Mouse (Mus musculus): ENCODE measurements around the gene Ifi27l2b. TPM values are rescaled to one million over a fixed set of nuclear protein-coding genes. Genes with fewer than 3 reads are reported as not detected.
A peak's percentile ranks its signal among the peaks of the same experiment; 100 is the strongest.

Gene Ifi27l2b
- total RNA-seq, 2 experiments from 2014 or later = not detected

GRCm38 (mm10) chr12:103443524-103443923, 13.5 kb downstream of the Ifi27l2b start, which contains the start of gene Ifi27l2a:
Gene Ifi27l2a (minus strand): TSS chr12:103443680.
- peak in 1 of 2 experiments; percentile 1 for DNase-seq (ENCODE audit: low spot score in 2 of 2)

DNA sequence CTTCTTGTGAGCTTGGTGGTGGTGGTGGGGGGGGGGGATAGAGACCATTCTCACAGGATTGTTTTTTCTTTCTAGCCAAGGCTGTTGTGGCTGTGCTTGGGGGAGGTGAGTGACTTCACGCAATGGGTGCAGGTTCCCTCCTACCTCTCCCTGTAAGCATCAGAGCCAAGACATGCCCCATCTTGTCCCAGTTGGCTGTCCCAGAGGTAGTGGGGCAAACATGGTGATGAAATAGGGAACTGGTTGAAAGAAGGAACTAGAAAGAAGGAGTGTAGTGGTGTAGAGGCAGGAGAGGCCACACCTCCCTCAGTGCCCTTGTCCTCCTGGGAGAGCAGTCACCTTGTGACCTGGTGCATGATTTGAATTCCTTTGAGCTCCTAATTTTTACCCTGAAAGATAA, 19.4 kb downstream of the Ifi27l2b start:
- DNase-seq (ENCODE audit: low spot score in 2 of 2) = peak in 1 of 2 experiments; percentile 1

- DNase-seq (ENCODE audit: low spot score in 2 of 2) = no peak
Measured at GRCm38 (mm10) chr12:103434861-103435260, 22.2 kb downstream of the Ifi27l2b start.

DNA sequence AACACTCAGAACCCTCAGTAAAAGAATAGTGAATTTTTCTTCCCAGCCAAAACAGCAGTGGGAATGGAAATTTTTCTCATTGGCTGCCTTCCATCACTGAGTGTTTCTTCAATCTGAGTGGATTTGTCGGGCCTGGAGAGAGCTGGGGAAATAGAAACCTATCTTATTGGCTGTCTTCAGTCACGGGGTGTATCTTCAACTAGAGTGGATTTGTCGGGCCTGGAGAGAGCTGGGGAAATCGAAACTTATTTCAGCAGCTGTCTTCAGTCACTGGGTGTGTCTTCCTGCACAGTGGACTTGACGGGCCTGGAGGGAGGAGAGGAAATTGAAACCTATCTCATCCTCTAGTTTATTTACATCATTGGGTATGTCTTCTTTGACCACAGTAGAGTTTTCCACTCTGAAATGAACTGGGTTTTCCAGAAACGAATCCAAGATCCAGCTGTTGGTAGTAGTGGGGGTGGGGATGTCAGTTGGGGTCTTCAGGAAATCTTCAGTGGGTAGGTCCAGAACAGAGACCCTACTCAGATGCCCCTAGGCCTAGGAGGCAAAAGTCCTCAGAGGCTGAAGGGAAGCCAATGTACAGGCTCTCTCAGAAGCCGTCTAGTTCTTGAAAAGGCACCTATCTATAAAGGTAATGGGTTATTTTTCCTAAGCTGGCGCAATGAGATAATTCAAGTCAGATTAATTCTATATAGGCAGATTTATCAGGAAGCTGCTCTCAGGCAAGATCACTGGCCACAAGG, 22.9 kb downstream of the Ifi27l2b start, which contains the start of gene Ifi27:
Ifi27 (plus strand) TSS at position 226 of the 746 bp plus-strand sequence.
- DNase-seq (ENCODE audit: low spot score in 2 of 2) = peak; percentile 66 to 69

- peak in 1 of 2 experiments; percentile 24 for DNase-seq (ENCODE audit: low spot score in 2 of 2)
Measured at GRCm38 (mm10) chr12:103433430-103433829, 23.6 kb downstream of the Ifi27l2b start.

DNA sequence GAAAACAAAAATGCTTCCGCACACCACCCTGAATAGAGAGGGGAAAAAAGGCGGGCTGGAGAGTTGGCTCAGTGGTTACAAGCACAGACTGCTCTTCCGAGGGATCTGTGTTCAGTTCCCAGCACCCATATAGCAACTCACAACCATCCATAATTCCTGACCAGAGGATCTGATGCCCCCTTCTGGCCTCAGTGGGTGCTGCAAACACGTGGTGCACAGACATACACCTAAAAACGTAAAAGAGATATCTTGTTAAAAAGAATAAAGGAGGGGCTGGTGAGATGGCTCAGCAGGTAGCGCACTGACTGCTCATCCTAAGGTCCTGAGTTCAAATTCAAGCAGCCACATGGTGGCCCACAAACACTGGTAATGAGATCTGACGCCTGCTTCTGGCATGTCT, 30.3 kb downstream of the Ifi27l2b start:
- DNase-seq (ENCODE audit: low spot score in 2 of 2) = no peak

- DNase-seq (ENCODE audit: low spot score in 2 of 2) = peak; percentile 89 to 92
Measured at GRCm38 (mm10) chr12:103425729-103426470, 31.1 kb downstream of the Ifi27l2b start, which contains the start of gene Ddx24. Gene Ddx24 (minus strand): TSS chr12:103425830.

DNA sequence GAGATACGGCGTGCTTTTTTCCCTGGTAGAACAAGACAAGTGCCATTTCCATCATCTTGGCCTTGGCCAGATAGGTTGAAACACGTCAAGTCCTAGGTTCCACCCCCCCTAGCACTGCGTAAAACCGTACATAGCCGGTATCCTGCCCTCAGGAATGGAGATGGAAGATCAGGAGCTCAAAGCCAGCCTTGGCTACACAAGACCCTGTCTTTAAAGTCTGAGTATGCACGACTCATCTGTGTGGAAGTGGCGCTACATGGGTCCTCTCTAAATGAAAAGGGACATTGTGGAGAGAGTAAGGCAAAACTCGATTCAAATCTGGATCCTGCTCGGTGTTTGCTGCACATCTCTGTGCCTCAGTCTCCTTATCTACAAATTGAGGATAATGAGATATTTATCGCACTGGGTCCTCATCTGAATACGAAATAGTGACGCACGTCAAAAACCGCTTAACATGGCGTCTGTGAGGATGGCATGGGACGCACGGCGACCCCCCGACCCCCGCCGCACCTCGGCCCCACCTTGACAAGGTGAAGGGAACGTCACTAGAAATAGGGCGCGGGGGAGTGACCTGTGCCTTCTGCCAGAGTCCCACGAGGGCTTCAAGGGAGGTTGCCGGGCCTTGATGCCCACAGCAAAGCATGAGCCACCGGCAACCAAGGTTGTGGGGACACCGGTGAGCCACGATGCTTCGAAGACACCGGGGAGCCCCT, 31.9 kb downstream of the Ifi27l2b start:
- no peak for DNase-seq (ENCODE audit: low spot score in 2 of 2)

DNA sequence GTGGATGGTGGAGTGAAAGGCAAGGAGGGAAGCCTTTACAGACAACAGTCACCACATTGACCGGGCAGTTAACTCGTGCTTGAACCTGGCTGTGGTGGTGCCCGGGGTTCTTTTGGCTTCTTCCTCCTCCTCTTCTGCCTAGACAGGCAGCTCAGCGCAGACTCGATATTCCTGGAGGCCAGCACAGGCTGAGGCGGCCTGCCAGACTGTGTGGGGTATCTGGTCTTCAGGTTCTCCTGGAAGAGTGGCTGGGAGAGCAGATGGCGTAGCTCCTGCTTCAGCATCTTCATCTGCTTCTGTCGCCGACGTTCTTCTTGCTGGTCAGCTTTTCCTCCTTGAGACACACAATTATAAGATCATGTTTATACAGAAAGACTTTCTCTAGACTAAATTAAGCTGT, 48.9 kb downstream of the Ifi27l2b start:
- no peak for DNase-seq (ENCODE audit: low spot score in 2 of 2)

GRCm38 (mm10) chr12:103407720-103408119, 49.3 kb downstream of the Ifi27l2b start, which contains the start of gene 9330161L09Rik:
Gene 9330161L09Rik (minus strand): TSS chr12:103407820.
- no peak for DNase-seq (ENCODE audit: low spot score in 2 of 2)

- no peak for DNase-seq (ENCODE audit: low spot score in 2 of 2)
Measured at GRCm38 (mm10) chr12:103404131-103404530, 52.9 kb downstream of the Ifi27l2b start.

Other genes with a start within 250 kb of the Ifi27l2b start
- gene Prima1, start 215.1 kb downstream of the Ifi27l2b start, total RNA-seq (2021) = 1 to 10 TPM in 1 of 2 experiments, under 1 TPM in 1; 0.80 to 1.2 TPM
- not detected for gene Fam181a, start 146.2 kb downstream of the Ifi27l2b start, total RNA-seq (2021)
- 1 to 10 TPM in 1 of 2 experiments, under 1 TPM in 1; 0.66 to 1.4 TPM for gene Asb2, start 101.2 kb downstream of the Ifi27l2b start, total RNA-seq (2021)
- 1 to 10 TPM; 2.5 to 3.3 TPM for gene Otub2, start 68.5 kb downstream of the Ifi27l2b start, total RNA-seq (2021)
- gene 9330161L09Rik, start 49.4 kb downstream of the Ifi27l2b start, total RNA-seq (2021) = 1 to 10 TPM; 1.7 to 2.1 TPM
- gene Ddx24, start 31.4 kb downstream of the Ifi27l2b start, total RNA-seq (2021) = 100 to 1,000 TPM; 127 to 134 TPM
- 1,000 to 10,000 TPM; 1,097 to 1,809 TPM for gene Ifi27, start 23.0 kb downstream of the Ifi27l2b start, total RNA-seq (2021)
- gene Ifi27l2a, start 13.5 kb downstream of the Ifi27l2b start, total RNA-seq (2021) = 1,000 to 10,000 TPM in 1 of 2 experiments, 100 to 1,000 TPM in 1; 365 to 1,033 TPM
- gene Ppp4r4, start 75.1 kb upstream of the Ifi27l2b start, total RNA-seq (2021) = 1 to 10 TPM; 2.5 to 3.4 TPM
- not detected for gene Serpina10, start 174.2 kb upstream of the Ifi27l2b start, total RNA-seq (2021)
- gene Serpina6, start 200.0 kb upstream of the Ifi27l2b start, total RNA-seq (2021) = 1 to 10 TPM in 1 of 2 experiments, under 1 TPM in 1; 0.73 to 7.0 TPM
- not detected for gene Serpina16, start 218.9 kb upstream of the Ifi27l2b start, total RNA-seq (2021)
- gene Serpina1f, start 238.3 kb upstream of the Ifi27l2b start, total RNA-seq (2021) = not detected

All from adrenal gland, adult 18-20 months (tissue).